Comparison of ENCODE assay signal across 12 mouse cellular contexts in genomic region chr17:17899268-17899667, GRCm38 (mm10). TPM values are rescaled to one million over a fixed set of nuclear protein-coding genes. Genes with fewer than 3 reads are reported as not detected.
A peak's percentile ranks its signal among the peaks of the same experiment; 100 is the strongest.
DNase-seq lines count a peak whose midpoint lies in the region; ATAC-seq and TF ChIP-seq lines count a peak whose summit lies in the region.
"Had no signal": no experiment of that assay in that cellular context is flagged by ENCODE, and none has a peak within 500 bp of the region (broad histone marks: within the 10 kb centered on the region; RNA-seq: fewer than 3 reads in every experiment).

No protein-coding gene starts in this region.

- peak; percentile 63 for TF ChIP-seq CTCF in intestine, postnatal 0 days (IDR thresholded peaks at IDR 0.05; ENCODE audit: low read depth)
- 0 out of 2 replicates have a peak, but pooled peaks have one; percentile 10 for TF ChIP-seq CTCF in E14TG2a.4 (conservative IDR thresholded peaks at IDR 0.05; ENCODE audit: low read length)

- ATAC-seq in intestine, postnatal 0 days = no peak
- ATAC-seq in intestine, embryonic 15.5 days = no peak

- H3K4me1 ChIP-seq in intestine, postnatal 0 days (replicated peaks; ENCODE audit: control insufficient read depth, insufficient read depth, low read length) = no peaks in the 10 kb centered on the region
- no peaks in the 10 kb centered on the region for H3K4me1 ChIP-seq in intestine, embryonic 15.5 days (replicated peaks)
- H3K4me1 ChIP-seq in E14TG2a.4 (replicated peaks; ENCODE audit: low read depth, low read length) = no peaks in the 10 kb centered on the region

- no peaks in the 10 kb centered on the region for H3K9me3 ChIP-seq in intestine, postnatal 0 days (ENCODE audit: control insufficient read depth)
- H3K9me3 ChIP-seq in intestine, embryonic 15.5 days = no peaks in the 10 kb centered on the region
- H3K9me3 ChIP-seq in E14TG2a.4 (ENCODE audit: low read length) = no peaks in the 10 kb centered on the region

- DNase-seq in 416B (ENCODE audit: low read depth) = peak; percentile 62
- DNase-seq in forelimb bud, embryonic 11.5 days (ENCODE audit: low read depth, low spot score) = peak; percentile 8
- no peak for DNase-seq in thymus, postnatal 10 days (ENCODE audit: low spot score in 2 of 2)
- no peak for DNase-seq in testis, postnatal 10 days (ENCODE audit: low spot score)
- DNase-seq in frontal cortex, postnatal 14 days (ENCODE audit: low spot score in 2 of 2) = no peak
- DNase-seq: cerebellum, adult 9-11 months; thymus, postnatal 25 days had no signal

- 83% methylated on average over 2 of the region's 2 CpGs for WGBS in intestine, postnatal 0 days
- 78% methylated on average over 2 of the region's 2 CpGs for WGBS in intestine, embryonic 15.5 days

- H3K4me3 ChIP-seq in intestine, postnatal 0 days (ENCODE audit: low read depth, low read length) = no peak overlapping the region
- H3K4me3 ChIP-seq in intestine, embryonic 15.5 days (replicated peaks) = no peak overlapping the region
- no peak overlapping the region for H3K4me3 ChIP-seq in E14TG2a.4 (replicated peaks; ENCODE audit: low read length)

- H3K36me3 ChIP-seq in intestine, postnatal 0 days (ENCODE audit: control insufficient read depth, insufficient read depth) = no peaks in the 10 kb centered on the region
- no peaks in the 10 kb centered on the region for H3K36me3 ChIP-seq in intestine, embryonic 15.5 days
- no peaks in the 10 kb centered on the region for H3K36me3 ChIP-seq in E14TG2a.4 (ENCODE audit: insufficient read depth, low read length)

- H3K4me2 ChIP-seq in intestine, postnatal 0 days (replicated peaks; ENCODE audit: low read depth) = no peak overlapping the region
- no peak overlapping the region for H3K4me2 ChIP-seq in intestine, embryonic 15.5 days (replicated peaks)

- H3K27ac ChIP-seq in intestine, postnatal 0 days (ENCODE audit: low read depth, low read length) = no peak overlapping the region
- H3K27ac ChIP-seq in intestine, embryonic 15.5 days = no peak overlapping the region

- no peaks in the 10 kb centered on the region for H3K27me3 ChIP-seq in intestine, postnatal 0 days (replicated peaks; ENCODE audit: control insufficient read depth, insufficient read depth, low read length)
- no peaks in the 10 kb centered on the region for H3K27me3 ChIP-seq in intestine, embryonic 15.5 days (replicated peaks)
- H3K27me3 ChIP-seq in E14TG2a.4 (ENCODE audit: insufficient read depth, low read length) = no peaks in the 10 kb centered on the region

- H3K9ac ChIP-seq in intestine, postnatal 0 days (ENCODE audit: low read depth, low read length) = no peak overlapping the region
- H3K9ac ChIP-seq in intestine, embryonic 15.5 days = no peak overlapping the region

RNA-seq across cellular contexts. Expression of gene Fpr3, which starts 11.6 kb away (rescaled TPM):
- not detected in 2 replicates for polyA plus RNA-seq in intestine, postnatal 0 days (2015; fragmentation: Nextera tagmentation; extraction: Ambion mirVana)
- not detected in 2 replicates for polyA plus RNA-seq in intestine, embryonic 15.5 days (2015; fragmentation: Nextera tagmentation; extraction: Ambion mirVana)
- polyA plus RNA-seq: frontal cortex, adult 2 months; lung, embryonic 16.5 days had no signal

RNA-seq across cellular contexts. Expression of gene Fpr2, which starts 11.6 kb away (rescaled TPM):
- 0.17 TPM in 1 of 2 replicates, not detected in the other for polyA plus RNA-seq in intestine, postnatal 0 days (2015; fragmentation: Nextera tagmentation; extraction: Ambion mirVana)
- 0.33 and 0.53 TPM in 2 replicates for polyA plus RNA-seq in intestine, embryonic 15.5 days (2015; fragmentation: Nextera tagmentation; extraction: Ambion mirVana)

RNA-seq across cellular contexts. Expression of gene Fpr1, which starts 15.5 kb away (rescaled TPM):
- 0.26 and 0.37 TPM in 2 replicates for polyA plus RNA-seq in intestine, postnatal 0 days (2015; fragmentation: Nextera tagmentation; extraction: Ambion mirVana)
- 0.28 and 0.40 TPM in 2 replicates for polyA plus RNA-seq in intestine, embryonic 15.5 days (2015; fragmentation: Nextera tagmentation; extraction: Ambion mirVana)
- polyA plus RNA-seq: frontal cortex, adult 2 months had no signal

RNA-seq across cellular contexts. Expression of gene Has1, which starts 44.3 kb away (rescaled TPM):
- polyA plus RNA-seq in intestine, postnatal 0 days (2015; fragmentation: Nextera tagmentation; extraction: Ambion mirVana) = 0.65 and 0.66 TPM in 2 replicates
- polyA plus RNA-seq in intestine, embryonic 15.5 days (2015; fragmentation: Nextera tagmentation; extraction: Ambion mirVana) = 0.57 and 0.83 TPM in 2 replicates

Comparison
In these comparisons a context has a peak if more than half of its experiments do, and no peak if none do; other contexts are left out.
1. DNase-seq: peak in 416B (single experiment) and forelimb bud, embryonic 11.5 days (single experiment); none in thymus, postnatal 10 days (0 of 2), testis, postnatal 10 days (single experiment) and frontal cortex, postnatal 14 days (0 of 2).